Mouse (Mus musculus): Measurements from ENCODE around the gene Grasp.

Gene Grasp

DNA sequence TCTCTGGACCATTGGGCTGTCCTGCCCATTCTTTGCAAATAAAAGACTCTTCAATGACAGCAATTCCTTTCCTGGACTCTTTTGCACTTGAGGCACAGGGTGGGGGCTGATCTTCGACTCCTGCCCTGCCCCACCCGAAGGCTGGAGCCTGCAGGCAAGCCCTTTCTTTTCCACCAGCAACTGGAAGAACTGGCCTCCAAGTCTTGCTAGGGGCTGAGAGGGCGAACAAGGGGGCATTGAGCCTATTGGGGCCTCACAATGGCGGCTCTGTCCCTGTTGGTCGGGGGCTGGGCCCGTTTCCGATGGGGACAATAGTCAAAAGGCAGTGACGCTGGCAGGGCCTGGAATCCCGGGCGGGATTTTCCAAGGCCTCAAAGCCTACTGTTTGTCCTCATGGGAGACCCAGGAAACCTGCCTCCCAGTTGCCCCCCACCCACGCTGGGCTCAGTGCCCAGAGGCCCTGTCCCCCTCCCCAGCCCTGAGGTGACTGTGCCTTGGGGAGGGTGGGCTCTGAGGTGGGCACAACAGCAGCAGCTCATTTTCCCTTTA is 53.4 kb downstream of the Grasp start:
- DNase-seq (ENCODE audit: low spot score), result no peak

DNA sequence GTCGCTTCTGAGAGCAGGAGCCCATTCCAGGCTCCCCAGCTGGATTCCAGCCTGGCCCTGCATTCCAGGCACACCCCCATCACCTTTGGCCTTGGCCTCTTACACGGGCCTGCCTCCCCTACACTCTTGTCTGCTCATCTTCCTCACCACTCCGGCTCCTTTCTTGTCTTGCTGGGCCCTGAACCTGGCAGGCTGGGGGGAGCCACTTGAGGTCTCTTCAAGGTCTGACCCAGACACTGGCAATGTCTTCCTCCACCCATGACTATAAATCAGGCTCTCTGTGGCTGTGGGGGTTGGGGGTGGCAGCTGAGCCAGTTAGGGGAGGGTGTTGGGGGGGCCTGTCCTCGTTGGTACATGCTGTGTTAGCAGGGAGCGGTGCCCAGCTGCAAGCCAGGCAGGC is 54.6 kb downstream of the Grasp start:
- DNase-seq (ENCODE audit: low spot score), result no peak

GRCm38 (mm10) chr15:101279430-101279999 is 55.5 kb downstream of the Grasp start:
- DNase-seq (ENCODE audit: low spot score), result peak; percentile 59
